Mouse (Mus musculus) A20 (cell line): ENCODE measurements around the gene Zbtb21.
"Not testable (repeated sequence)": the region's sequence is repeated elsewhere in the genome, so short reads cannot be mapped to it uniquely, and the experiment has no call there.

ENCODE experiments used
- DNase-seq: peaks from one replicate; pipeline ENCODE4 v3.0.0-alpha.2; 2011; ENCODE audit warnings: low read depth, low spot score

Gene Zbtb21

GRCm38 (mm10) chr16:97946993-97947392 lies 15.4 kb downstream of the Zbtb21 start:
- not testable (repeated sequence) for DNase-seq

- DNase-seq = no peak
Measured at GRCm38 (mm10) chr16:97941844-97942243, 20.6 kb downstream of the Zbtb21 start.

- no peak for DNase-seq
Measured at GRCm38 (mm10) chr16:97940471-97940973, 21.9 kb downstream of the Zbtb21 start.

- no peak for DNase-seq
Measured at GRCm38 (mm10) chr16:97935815-97936214, 26.6 kb downstream of the Zbtb21 start.

- no peak for DNase-seq
Measured at GRCm38 (mm10) chr16:97930231-97930630, 32.2 kb downstream of the Zbtb21 start.

GRCm38 (mm10) chr16:97929520-97929919 lies 32.9 kb downstream of the Zbtb21 start:
- no peak for DNase-seq

GRCm38 (mm10) chr16:97927331-97927938 lies 35.0 kb downstream of the Zbtb21 start:
- DNase-seq = no peak

GRCm38 (mm10) chr16:97926381-97926780 lies 36.0 kb downstream of the Zbtb21 start:
- no peak for DNase-seq

- no peak for DNase-seq
Measured at GRCm38 (mm10) chr16:97925760-97926159, 36.7 kb downstream of the Zbtb21 start.

- DNase-seq = no peak
Measured at GRCm38 (mm10) chr16:97923700-97924099, 38.7 kb downstream of the Zbtb21 start.

- DNase-seq = no peak
Measured at GRCm38 (mm10) chr16:97922779-97923126, 39.7 kb downstream of the Zbtb21 start.

- DNase-seq = peak; percentile 90
Measured at GRCm38 (mm10) chr16:97921961-97922778, 40.3 kb downstream of the Zbtb21 start.

GRCm38 (mm10) chr16:97920621-97921020 lies 41.8 kb downstream of the Zbtb21 start:
- no peak for DNase-seq

- DNase-seq = peak; percentile 16
Measured at GRCm38 (mm10) chr16:97919793-97920192, 42.6 kb downstream of the Zbtb21 start.

GRCm38 (mm10) chr16:97912873-97913272 lies 49.5 kb downstream of the Zbtb21 start:
- no peak for DNase-seq

- DNase-seq = no peak
Measured at GRCm38 (mm10) chr16:97909356-97909755, 53.1 kb downstream of the Zbtb21 start.

- DNase-seq = no peak
Measured at GRCm38 (mm10) chr16:97907496-97907895, 54.9 kb downstream of the Zbtb21 start.

GRCm38 (mm10) chr16:97906337-97906736 lies 56.1 kb downstream of the Zbtb21 start:
- DNase-seq = no peak

- no peak for DNase-seq
Measured at GRCm38 (mm10) chr16:97905449-97905991, 56.9 kb downstream of the Zbtb21 start.

GRCm38 (mm10) chr16:97904035-97904434 lies 58.4 kb downstream of the Zbtb21 start:
- DNase-seq = no peak

GRCm38 (mm10) chr16:97897346-97898024 lies 64.9 kb downstream of the Zbtb21 start:
- DNase-seq = no peak
